Mouse (Mus musculus) heart, embryonic 13.5 days (tissue): ENCODE measurements around the gene Prss23. TPM values are rescaled to one million over a fixed set of nuclear protein-coding genes. Genes with fewer than 3 reads are reported as not detected.

ENCODE experiments used
- ATAC-seq: fragments of 200-750 bp; cut with Nextera tagmentation; 2 replicates; pipeline ENCODE4 v1.8.0; 2017; ENCODE audit warnings: moderate TSS enrichment; ENCODE audit not compliant: insufficient number of reproducible peaks, low FRiP score, low TSS enrichment; ENCODE audit errors: extremely low read depth
- H3K27ac ChIP-seq: fragments of 300-500 bp; sonication (generic); replicated peaks from 2 replicates; pipeline ENCODE4 v1.5.1; 2015; ENCODE audit warnings: moderate library complexity, mild to moderate bottlenecking, inconsistent platforms
- H3K27me3 ChIP-seq: fragments of 300-500 bp; sonication (generic); replicated peaks from 2 replicates; pipeline ENCODE4 v1.6.1; 2015; ENCODE audit warnings: mild to moderate bottlenecking, inconsistent platforms
- H3K36me3 ChIP-seq: fragments of 300-500 bp; sonication (generic); 2 replicates; pipeline ENCODE4 v1.6.1; 2015; ENCODE audit warnings: mild to moderate bottlenecking, inconsistent platforms
- H3K4me1 ChIP-seq: fragments of 300-500 bp; sonication (generic); 2 replicates; pipeline ENCODE4 v1.6.1; 2015; ENCODE audit warnings: inconsistent platforms
- H3K4me2 ChIP-seq: fragments of 300-500 bp; sonication (generic); 2 replicates; pipeline ENCODE4 v1.6.1; 2015; ENCODE audit warnings: inconsistent platforms, mild to moderate bottlenecking, moderate library complexity
- H3K4me3 ChIP-seq: fragments of 300-500 bp; sonication (generic); 2 replicates; pipeline ENCODE4 v1.5.1; 2015; ENCODE audit warnings: moderate library complexity, mild to moderate bottlenecking, inconsistent platforms
- H3K9ac ChIP-seq: fragments of 300-500 bp; sonication (generic); 2 replicates; pipeline ENCODE4 v1.6.1; 2015; ENCODE audit warnings: inconsistent platforms, mild to moderate bottlenecking, moderate library complexity
- H3K9me3 ChIP-seq: fragments of 300-500 bp; sonication (generic); 2 replicates; pipeline ENCODE4 v1.6.1; 2016; ENCODE audit warnings: inconsistent platforms
- WGBS: fragments of 180-500 bp; shearing (Covaris S2); methylation state at CpG from one replicate; pipeline ENCODE4 v1.1.7; 2015; ENCODE audit warnings: mixed read lengths; 5-methylcytosine and 5-hydroxymethylcytosine counted together
- polyA plus RNA-seq: library from polyadenylated mRNA; unstranded; fragments of >200 nt; fragmentation: Nextera tagmentation; extraction: Ambion mirVana; gene quantifications from 2 replicates; pipeline ENCODE4 v1.2.1, GENCODE M21; 2015

Prss23 gene
- polyA plus RNA-seq, 1 experiment from 2014 or later = 33.7 TPM

DNA sequence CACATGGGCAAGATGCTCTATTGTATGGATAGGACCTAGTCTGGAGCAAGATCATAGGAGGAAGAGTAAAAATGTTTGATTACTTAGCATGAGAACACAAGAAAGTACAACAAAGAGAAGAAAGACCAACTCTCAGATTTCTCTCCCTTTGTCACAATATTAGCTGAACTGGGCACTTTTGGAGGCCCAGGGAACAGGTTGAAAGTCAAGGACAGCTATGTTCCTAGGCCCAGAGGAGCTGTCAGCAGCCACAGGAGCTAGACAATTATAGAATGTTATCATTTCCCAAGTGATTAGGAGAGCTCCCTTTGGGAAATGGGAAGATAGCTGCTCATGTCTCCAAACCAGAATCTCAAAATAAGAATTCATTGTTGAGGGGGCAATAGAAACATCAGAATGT lies 66.1 kb downstream of the Prss23 start:
- H3K4me2 ChIP-seq = no peak overlapping the region

DNA sequence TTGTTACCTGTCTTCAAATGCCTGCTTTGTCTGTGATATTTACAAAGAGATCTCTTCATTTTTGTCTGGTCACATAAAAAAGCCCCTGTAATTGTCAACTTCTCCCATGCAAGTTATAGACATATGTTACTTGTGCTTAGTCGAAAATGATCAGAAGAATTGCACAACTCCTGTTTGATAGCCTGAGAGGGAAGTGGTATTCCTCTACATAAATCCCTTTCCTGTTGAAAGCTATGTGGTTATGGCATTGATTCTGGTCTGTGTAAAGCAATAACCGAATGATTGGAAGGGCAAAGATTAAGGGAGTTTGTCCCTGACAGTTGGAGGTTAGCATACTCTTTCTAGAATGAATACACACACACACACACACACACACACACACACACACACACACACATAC lies 67.3 kb downstream of the Prss23 start:
- H3K27me3 ChIP-seq = no peaks in the 10 kb centered on the region
- no peak overlapping the region for H3K4me3 ChIP-seq
- peaks cover 26% of the 10 kb centered on the region for H3K4me1 ChIP-seq
- 68% methylated on average over 2 of the region's 2 CpGs for WGBS
- no peaks in the 10 kb centered on the region for H3K9me3 ChIP-seq
- H3K27ac ChIP-seq = no peak overlapping the region
- H3K4me2 ChIP-seq = no peak overlapping the region
- ATAC-seq = no peak
- H3K36me3 ChIP-seq = no peaks in the 10 kb centered on the region
- H3K9ac ChIP-seq = no peak overlapping the region

More for the DNA sequence above, 66.1 kb downstream of the Prss23 start:
- Histone ChIP-seq H3K4me3 (no peak overlapping the region), H3K36me3 (no peaks in the 10 kb centered on the region), H3K9me3 (no peaks in the 10 kb centered on the region), H3K27ac (peak overlapping the region; percentile 61), H3K27me3 (no peaks in the 10 kb centered on the region), H3K4me1 (peaks cover 26% of the 10 kb centered on the region), H3K9ac (no peak overlapping the region)
- no peak for ATAC-seq

Other genes starting within 250 kb of the Prss23 start
- gene Tmem135, start 123.0 kb downstream of the Prss23 start, polyA plus RNA-seq = 21.7 and 23.8 TPM in 2 replicates
- 6.9 and 7.1 TPM in 2 replicates for gene Fzd4, start 122.8 kb downstream of the Prss23 start, polyA plus RNA-seq
- gene Me3, start 105.2 kb upstream of the Prss23 start, polyA plus RNA-seq = 3.6 and 4.9 TPM in 2 replicates